Comparison of ENCODE assay signal across 11 mouse cellular contexts in the genomic region with DNA sequence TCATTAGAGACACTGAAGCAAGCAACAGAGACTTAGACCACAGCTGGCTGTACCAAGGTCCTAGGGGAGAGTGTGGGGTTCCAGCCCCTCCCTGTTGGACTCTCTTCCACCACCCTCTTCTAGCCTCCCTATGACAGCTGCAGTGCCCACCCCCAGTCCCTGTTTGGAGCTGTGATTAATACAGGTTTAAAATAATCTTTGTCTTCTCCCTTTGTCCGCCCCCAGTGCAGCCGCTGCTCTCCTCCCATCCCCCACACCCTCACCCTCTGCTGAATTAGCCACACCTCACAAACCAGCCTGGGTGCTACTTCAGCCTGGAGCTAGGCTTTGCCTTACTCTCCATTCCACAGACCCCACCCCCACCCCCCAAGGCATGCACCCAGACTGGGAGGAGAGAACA.
DNase-seq lines count a peak whose midpoint lies in the region; ATAC-seq and TF ChIP-seq lines count a peak whose summit lies in the region.
"Had no signal": no experiment of that assay in that cellular context is flagged by ENCODE, and none has a peak within 500 bp of the region (broad histone marks: within the 10 kb centered on the region; RNA-seq: fewer than 3 reads in every experiment).

No protein-coding gene starts in this region.

- 22% methylated on average over 2 of the region's 2 CpGs for WGBS in neural tube, embryonic 12.5 days
- WGBS in limb, embryonic 13.5 days, result 60% methylated on average over 2 of the region's 2 CpGs
- WGBS in stomach, postnatal 0 days, result 18% methylated on average over 2 of the region's 2 CpGs

- H3K4me3 ChIP-seq in neural tube, embryonic 12.5 days, result no peak overlapping the region
- no peak overlapping the region for H3K4me3 ChIP-seq in limb, embryonic 13.5 days
- H3K4me3 ChIP-seq in stomach, postnatal 0 days (ENCODE audit: low read depth, low read length), result no peak overlapping the region
- H3K4me3 ChIP-seq: heart, embryonic 13.5 days had no signal

- H3K36me3 ChIP-seq in neural tube, embryonic 12.5 days, result no peaks in the 10 kb centered on the region
- no peaks in the 10 kb centered on the region for H3K36me3 ChIP-seq in limb, embryonic 13.5 days
- no peaks in the 10 kb centered on the region for H3K36me3 ChIP-seq in stomach, postnatal 0 days (ENCODE audit: control insufficient read depth, insufficient read depth, low read length)
- H3K36me3 ChIP-seq: heart, embryonic 13.5 days had no signal

- no peaks in the 10 kb centered on the region for H3K9me3 ChIP-seq in neural tube, embryonic 12.5 days
- H3K9me3 ChIP-seq in limb, embryonic 13.5 days, result no peaks in the 10 kb centered on the region
- no peaks in the 10 kb centered on the region for H3K9me3 ChIP-seq in stomach, postnatal 0 days (ENCODE audit: control insufficient read depth, low read length)
- H3K9me3 ChIP-seq: heart, embryonic 13.5 days had no signal

- H3K27ac ChIP-seq in neural tube, embryonic 12.5 days, result no peak overlapping the region
- H3K27ac ChIP-seq in limb, embryonic 13.5 days, result no peak overlapping the region
- no peak overlapping the region for H3K27ac ChIP-seq in stomach, postnatal 0 days (replicated peaks)
- H3K27ac ChIP-seq: heart, embryonic 13.5 days had no signal

- DNase-seq in frontal cortex, postnatal 10 days (ENCODE audit: low spot score in 2 of 2), result no peak
- DNase-seq in neural tube, embryonic 10.5 days (ENCODE audit: extremely low spot score, low spot score), result no peak
- DNase-seq in stomach, postnatal 0 days (ENCODE audit: low spot score), result no peak
- DNase-seq in adrenal gland, adult 2 months, result no peak
- DNase-seq: cerebellum, postnatal 25 days; kidney, postnatal 25 days had no signal

- no peak for TF ChIP-seq CTCF in stomach, postnatal 0 days (IDR thresholded peaks at IDR 0.05; ENCODE audit: low read depth)

- H3K27me3 ChIP-seq in neural tube, embryonic 12.5 days (replicated peaks), result no peaks in the 10 kb centered on the region
- H3K27me3 ChIP-seq in limb, embryonic 13.5 days, result no peaks in the 10 kb centered on the region
- H3K27me3 ChIP-seq in stomach, postnatal 0 days (ENCODE audit: control insufficient read depth, insufficient read depth, low read length), result no peaks in the 10 kb centered on the region
- H3K27me3 ChIP-seq: heart, embryonic 13.5 days had no signal

- ATAC-seq in frontal cortex, adult (ENCODE audit: low TSS enrichment), result peak; percentile 67
- ATAC-seq in neural tube, embryonic 12.5 days (ENCODE audit: low FRiP score, low read depth), result peak; percentile 50; the same call in 1 of the 2 replicates
- peak; percentile 79 for ATAC-seq in limb, embryonic 13.5 days (ENCODE audit: low FRiP score, low read depth)
- ATAC-seq in stomach, postnatal 0 days (ENCODE audit: low FRiP score, low TSS enrichment), result peak; percentile 53; the same call in 1 of the 2 replicates
- no peak for ATAC-seq in activated CD4-positive, CD25-positive, alpha-beta regulatory T cell, adult 4 months

- no peak for TF ChIP-seq EP300 in stomach, postnatal 0 days (optimal IDR thresholded peaks at IDR 0.05)

- H3K4me1 ChIP-seq in neural tube, embryonic 12.5 days, result peaks cover 8% of the 10 kb centered on the region
- 0 out of 2 replicates have a peak, but pooled peaks cover 5% of the 10 kb centered on the region for H3K4me1 ChIP-seq in limb, embryonic 13.5 days
- no peaks in the 10 kb centered on the region for H3K4me1 ChIP-seq in stomach, postnatal 0 days (replicated peaks; ENCODE audit: control insufficient read depth, insufficient read depth)

- no peak overlapping the region for H3K4me2 ChIP-seq in neural tube, embryonic 12.5 days (replicated peaks)
- no peak overlapping the region for H3K4me2 ChIP-seq in limb, embryonic 13.5 days (replicated peaks)
- H3K4me2 ChIP-seq in stomach, postnatal 0 days (replicated peaks; ENCODE audit: low read depth), result no peak overlapping the region
- H3K4me2 ChIP-seq: heart, embryonic 13.5 days had no signal

- H3K9ac ChIP-seq in neural tube, embryonic 12.5 days, result no peak overlapping the region
- no peak overlapping the region for H3K9ac ChIP-seq in limb, embryonic 13.5 days
- no peak overlapping the region for H3K9ac ChIP-seq in stomach, postnatal 0 days (ENCODE audit: low read length)
- H3K9ac ChIP-seq: heart, embryonic 13.5 days had no signal
